Mouse (Mus musculus) olfactory bulb, adult 2 months (tissue): ENCODE data around the gene Map7.

Source experiments
- CTCF ChIP-seq: fragments of 200-500 bp; IDR thresholded peaks from 2 replicates; pipeline ENCODE4 v1.5.1; 2012; ENCODE audit warnings: low read depth, mild to moderate bottlenecking, low read length, moderate library complexity; ENCODE audit not compliant: insufficient read depth
- POLR2A ChIP-seq: fragments of 200-500 bp; IDR thresholded peaks from 2 replicates; pipeline ENCODE4 v1.6.1; 2012; ENCODE audit warnings: mild to moderate bottlenecking, low read depth, low read length, moderate library complexity; ENCODE audit not compliant: insufficient read depth

DNA sequence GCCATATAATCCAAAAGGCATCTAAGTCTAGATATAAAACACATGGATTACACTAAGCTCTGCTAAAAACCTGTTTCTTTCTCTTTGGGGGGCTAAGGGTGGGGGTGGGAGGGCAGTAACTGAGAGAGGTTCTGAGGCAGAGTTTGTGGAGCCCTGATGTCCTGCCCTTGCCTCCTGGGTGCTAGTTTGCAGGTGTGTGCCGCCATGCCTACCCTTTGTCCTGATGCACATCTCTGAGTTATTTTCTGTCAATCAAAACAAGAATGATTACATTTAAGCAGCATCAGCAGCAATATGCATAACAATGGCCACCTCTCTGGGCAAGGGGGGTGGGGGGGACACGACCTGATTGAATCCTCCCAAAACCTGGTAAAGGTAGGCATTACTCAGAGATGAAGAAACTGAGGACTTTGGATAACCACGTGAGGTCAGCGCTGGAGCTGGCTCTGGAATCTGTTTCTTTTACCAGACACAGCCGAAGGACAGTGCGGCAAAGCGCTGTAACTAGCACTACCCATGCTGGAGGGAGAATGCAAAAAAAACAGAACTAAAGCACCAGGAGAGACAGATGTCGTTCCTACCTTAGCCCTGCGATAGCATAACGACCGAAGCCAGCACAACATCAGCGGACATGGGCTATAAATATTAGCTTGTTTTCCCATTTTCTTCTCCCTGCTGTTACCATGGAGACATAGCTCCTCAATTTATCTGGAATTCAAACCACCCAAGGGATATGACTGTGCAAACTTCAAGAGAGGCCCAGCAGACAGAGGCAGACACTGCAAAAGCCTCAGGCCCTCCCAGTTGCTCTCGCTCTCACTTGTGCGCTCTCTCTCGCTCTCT, 137.9 kb downstream of the Map7 start:
- TF ChIP-seq POLR2A, result no peak
- TF ChIP-seq CTCF, result no peak
